In genomic region chr8:94781155-94781837, GRCm38 (mm10) we compare ENCODE assay signal across 13 mouse cellular contexts. TPM values are rescaled to one million over a fixed set of nuclear protein-coding genes. Genes with fewer than 3 reads are reported as not detected.
A peak's percentile ranks its signal among the peaks of the same experiment; 100 is the strongest.
DNase-seq lines count a peak whose midpoint lies in the region; ATAC-seq and TF ChIP-seq lines count a peak whose summit lies in the region.
"Had no signal": no experiment of that assay in that cellular context is flagged by ENCODE, and none has a peak within 500 bp of the region (broad histone marks: within the 10 kb centered on the region; RNA-seq: fewer than 3 reads in every experiment).

No protein-coding gene starts in this region.

- no peak overlapping the region for H3K9ac ChIP-seq in forebrain, postnatal 0 days
- no peak overlapping the region for H3K9ac ChIP-seq in kidney, embryonic 15.5 days
- no peak overlapping the region for H3K9ac ChIP-seq in liver, embryonic 15.5 days
- H3K9ac ChIP-seq: lung, embryonic 15.5 days had no signal

- H3K4me2 ChIP-seq in forebrain, postnatal 0 days (ENCODE audit: low read depth), result no peak overlapping the region
- H3K4me2 ChIP-seq in kidney, embryonic 15.5 days, result peak overlapping the region; percentile 35
- H3K4me2 ChIP-seq in liver, embryonic 15.5 days, result peak overlapping the region; percentile 11
- H3K4me2 ChIP-seq: lung, embryonic 15.5 days had no signal

- 61% methylated on average over 7 of the region's 7 CpGs for WGBS in forebrain, embryonic 10.5 days
- 63% methylated on average over 7 of the region's 7 CpGs for WGBS in forebrain, postnatal 0 days
- 62% methylated on average over 7 of the region's 7 CpGs for WGBS in kidney, embryonic 15.5 days
- WGBS in embryonic facial prominence, embryonic 10.5 days, result 57% methylated on average over 7 of the region's 7 CpGs
- WGBS in liver, embryonic 15.5 days (ENCODE audit: insufficient replicate concordance), result 46% methylated on average over 7 of the region's 7 CpGs

- H3K9me3 ChIP-seq in forebrain, embryonic 10.5 days, result no peaks in the 10 kb centered on the region
- H3K9me3 ChIP-seq in forebrain, postnatal 0 days (ENCODE audit: low read length), result no peaks in the 10 kb centered on the region
- H3K9me3 ChIP-seq in kidney, embryonic 15.5 days (replicated peaks), result no peaks in the 10 kb centered on the region
- no peaks in the 10 kb centered on the region for H3K9me3 ChIP-seq in embryonic facial prominence, embryonic 10.5 days
- no peaks in the 10 kb centered on the region for H3K9me3 ChIP-seq in liver, embryonic 15.5 days (replicated peaks)
- H3K9me3 ChIP-seq: lung, embryonic 15.5 days had no signal

- TF ChIP-seq CTCF in forebrain, postnatal 0 days (IDR thresholded peaks at IDR 0.05; ENCODE audit: low read depth), result no peak

- 0 out of 2 replicates have a peak overlapping the region, but pooled peaks have one; percentile 51 for H3K27ac ChIP-seq in forebrain, embryonic 10.5 days
- no peak overlapping the region for H3K27ac ChIP-seq in forebrain, postnatal 0 days (ENCODE audit: low read depth, low read length)
- peak overlapping the region; percentile 49; the same call in 1 of the 2 replicates for H3K27ac ChIP-seq in kidney, embryonic 15.5 days
- no peak overlapping the region for H3K27ac ChIP-seq in embryonic facial prominence, embryonic 10.5 days (replicated peaks)
- H3K27ac ChIP-seq in liver, embryonic 15.5 days (replicated peaks), result no peak overlapping the region
- H3K27ac ChIP-seq: lung, embryonic 15.5 days had no signal

- H3K4me3 ChIP-seq in forebrain, embryonic 10.5 days, result 0 out of 2 replicates have a peak overlapping the region, but pooled peaks have one; percentile 22
- no peak overlapping the region for H3K4me3 ChIP-seq in forebrain, postnatal 0 days (ENCODE audit: low read depth, low read length)
- no peak overlapping the region for H3K4me3 ChIP-seq in kidney, embryonic 15.5 days (replicated peaks)
- 0 out of 2 replicates have a peak overlapping the region, but pooled peaks have one; percentile 19 for H3K4me3 ChIP-seq in embryonic facial prominence, embryonic 10.5 days
- H3K4me3 ChIP-seq in liver, embryonic 15.5 days (replicated peaks), result no peak overlapping the region
- H3K4me3 ChIP-seq: lung, embryonic 15.5 days had no signal

- DNase-seq in forebrain, embryonic 10.5 days (ENCODE audit: extremely low spot score, low spot score), result no peak
- DNase-seq in forebrain, postnatal 0 days, result no peak
- no peak for DNase-seq in kidney, adult 8-10 months
- DNase-seq in embryonic facial prominence, embryonic 10.5 days (ENCODE audit: low spot score), result no peak
- no peak for DNase-seq in embryo, embryonic 9.5 days (ENCODE audit: extremely low spot score)
- DNase-seq in frontal cortex, postnatal 25 days (ENCODE audit: low spot score in 2 of 2), result no peak
- DNase-seq: cerebellum, adult 8-10 months; layer of hippocampus, postnatal 36 days had no signal

- H3K4me1 ChIP-seq in forebrain, embryonic 10.5 days, result peaks cover 39% of the 10 kb centered on the region
- no peaks in the 10 kb centered on the region for H3K4me1 ChIP-seq in forebrain, postnatal 0 days (ENCODE audit: insufficient read depth)
- peaks cover 31% of the 10 kb centered on the region for H3K4me1 ChIP-seq in kidney, embryonic 15.5 days
- peaks cover 44% of the 10 kb centered on the region for H3K4me1 ChIP-seq in embryonic facial prominence, embryonic 10.5 days
- peaks cover 53% of the 10 kb centered on the region for H3K4me1 ChIP-seq in liver, embryonic 15.5 days (replicated peaks)

- H3K36me3 ChIP-seq in forebrain, embryonic 10.5 days (replicated peaks), result peaks cover 11% of the 10 kb centered on the region; the same call in 1 of the 2 replicates
- peaks cover 5% of the 10 kb centered on the region; the same call in 1 of the 2 replicates for H3K36me3 ChIP-seq in forebrain, postnatal 0 days (ENCODE audit: insufficient read depth)
- H3K36me3 ChIP-seq in kidney, embryonic 15.5 days, result no peaks in the 10 kb centered on the region
- no peaks in the 10 kb centered on the region for H3K36me3 ChIP-seq in embryonic facial prominence, embryonic 10.5 days (replicated peaks)
- H3K36me3 ChIP-seq in liver, embryonic 15.5 days (replicated peaks), result no peaks in the 10 kb centered on the region
- H3K36me3 ChIP-seq: lung, embryonic 15.5 days had no signal

- H3K27me3 ChIP-seq in forebrain, embryonic 10.5 days (ENCODE audit: poor library complexity, severe bottlenecking), result no peaks in the 10 kb centered on the region; the same call in 1 of the 2 replicates
- H3K27me3 ChIP-seq in forebrain, postnatal 0 days (ENCODE audit: insufficient read depth, low read length), result no peaks in the 10 kb centered on the region
- no peaks in the 10 kb centered on the region for H3K27me3 ChIP-seq in kidney, embryonic 15.5 days
- H3K27me3 ChIP-seq in embryonic facial prominence, embryonic 10.5 days (replicated peaks; ENCODE audit: low read depth, poor library complexity, severe bottlenecking), result 0 out of 2 replicates have a peak, but pooled peaks cover 5% of the 10 kb centered on the region
- peaks cover 52% of the 10 kb centered on the region for H3K27me3 ChIP-seq in liver, embryonic 15.5 days
- H3K27me3 ChIP-seq: lung, embryonic 15.5 days had no signal

- no peak for ATAC-seq in forebrain, postnatal 0 days
- peak; percentile 7; the same call in 1 of the 2 replicates for ATAC-seq in kidney, embryonic 15.5 days (replicated peaks; ENCODE audit: low FRiP score)
- ATAC-seq in liver, embryonic 15.5 days (ENCODE audit: insufficient read depth), result 0 out of 2 replicates have a peak, but pooled peaks have one; percentile 33

RNA-seq across cellular contexts. Expression of gene Cx3cl1, which starts 9.5 kb away (rescaled TPM):
- 8.9 and 11.1 TPM in 2 replicates for polyA plus RNA-seq in forebrain, embryonic 10.5 days (2016; fragmentation: Nextera tagmentation; extraction: Ambion mirVana)
- total RNA-seq in forebrain, postnatal 0 days (2014; rRNA removed), result 61.5 and 68.7 TPM in 2 replicates
- polyA plus RNA-seq in forebrain, postnatal 0 days (2015; fragmentation: Nextera tagmentation; extraction: Ambion mirVana), result 61.8 and 80.0 TPM in 2 replicates
- 9.6 and 9.8 TPM in 2 replicates for polyA plus RNA-seq in kidney, embryonic 15.5 days (2015; fragmentation: Nextera tagmentation; extraction: Ambion mirVana)
- 4.5 and 5.5 TPM in 2 replicates for polyA plus RNA-seq in embryonic facial prominence, embryonic 10.5 days (2016; fragmentation: Nextera tagmentation; extraction: Ambion mirVana)
- 0.33 and 0.54 TPM in 2 replicates for polyA plus RNA-seq in liver, embryonic 15.5 days (2015; fragmentation: Nextera tagmentation; extraction: Ambion mirVana)

RNA-seq across cellular contexts. Expression of gene Ccl17, which starts 29.0 kb away (rescaled TPM):
- polyA plus RNA-seq in forebrain, embryonic 10.5 days (2016; fragmentation: Nextera tagmentation; extraction: Ambion mirVana), result not detected in 2 replicates
- total RNA-seq in forebrain, postnatal 0 days (2014; rRNA removed), result not detected in 2 replicates
- 4.7 and 5.0 TPM in 2 replicates for polyA plus RNA-seq in forebrain, postnatal 0 days (2015; fragmentation: Nextera tagmentation; extraction: Ambion mirVana)
- not detected in 2 replicates for polyA plus RNA-seq in kidney, embryonic 15.5 days (2015; fragmentation: Nextera tagmentation; extraction: Ambion mirVana)
- not detected in 2 replicates for polyA plus RNA-seq in embryonic facial prominence, embryonic 10.5 days (2016; fragmentation: Nextera tagmentation; extraction: Ambion mirVana)
- polyA plus RNA-seq in liver, embryonic 15.5 days (2015; fragmentation: Nextera tagmentation; extraction: Ambion mirVana), result not detected in 2 replicates
- total RNA-seq: gastrocnemius, adult 18-20 months had no signal

RNA-seq across cellular contexts. Expression of gene Ccl22, which starts 35.9 kb away (rescaled TPM):
- not detected in 2 replicates for polyA plus RNA-seq in forebrain, embryonic 10.5 days (2016; fragmentation: Nextera tagmentation; extraction: Ambion mirVana)
- total RNA-seq in forebrain, postnatal 0 days (2014; rRNA removed), result not detected in 2 replicates
- polyA plus RNA-seq in forebrain, postnatal 0 days (2015; fragmentation: Nextera tagmentation; extraction: Ambion mirVana), result 0.15 TPM in 1 of 2 replicates, not detected in the other
- polyA plus RNA-seq in kidney, embryonic 15.5 days (2015; fragmentation: Nextera tagmentation; extraction: Ambion mirVana), result not detected in 2 replicates
- not detected in 2 replicates for polyA plus RNA-seq in embryonic facial prominence, embryonic 10.5 days (2016; fragmentation: Nextera tagmentation; extraction: Ambion mirVana)
- polyA plus RNA-seq in liver, embryonic 15.5 days (2015; fragmentation: Nextera tagmentation; extraction: Ambion mirVana), result 0.32 and 0.37 TPM in 2 replicates
- total RNA-seq: adrenal gland, postnatal 36 days; gastrocnemius, adult 18-20 months; layer of hippocampus, postnatal 36 days had no signal

RNA-seq across cellular contexts. Expression of gene Coq9, which starts 56.8 kb away (rescaled TPM):
- polyA plus RNA-seq in forebrain, embryonic 10.5 days (2016; fragmentation: Nextera tagmentation; extraction: Ambion mirVana), result 51.1 and 56.6 TPM in 2 replicates
- 87.3 and 89.6 TPM in 2 replicates for total RNA-seq in forebrain, postnatal 0 days (2014; rRNA removed)
- polyA plus RNA-seq in forebrain, postnatal 0 days (2015; fragmentation: Nextera tagmentation; extraction: Ambion mirVana), result 45.4 and 52.6 TPM in 2 replicates
- 81.0 and 83.6 TPM in 2 replicates for polyA plus RNA-seq in kidney, embryonic 15.5 days (2015; fragmentation: Nextera tagmentation; extraction: Ambion mirVana)
- 48.1 and 49.6 TPM in 2 replicates for polyA plus RNA-seq in embryonic facial prominence, embryonic 10.5 days (2016; fragmentation: Nextera tagmentation; extraction: Ambion mirVana)
- 50.8 and 55.0 TPM in 2 replicates for polyA plus RNA-seq in liver, embryonic 15.5 days (2015; fragmentation: Nextera tagmentation; extraction: Ambion mirVana)

RNA-seq across cellular contexts. Expression of gene Ciapin1, which starts 56.9 kb away (rescaled TPM):
- 178 and 180 TPM in 2 replicates for polyA plus RNA-seq in forebrain, embryonic 10.5 days (2016; fragmentation: Nextera tagmentation; extraction: Ambion mirVana)
- 50.1 and 51.1 TPM in 2 replicates for total RNA-seq in forebrain, postnatal 0 days (2014; rRNA removed)
- polyA plus RNA-seq in forebrain, postnatal 0 days (2015; fragmentation: Nextera tagmentation; extraction: Ambion mirVana), result 108 and 120 TPM in 2 replicates
- polyA plus RNA-seq in kidney, embryonic 15.5 days (2015; fragmentation: Nextera tagmentation; extraction: Ambion mirVana), result 115 and 126 TPM in 2 replicates
- polyA plus RNA-seq in embryonic facial prominence, embryonic 10.5 days (2016; fragmentation: Nextera tagmentation; extraction: Ambion mirVana), result 193 and 200 TPM in 2 replicates
- 46.6 and 48.2 TPM in 2 replicates for polyA plus RNA-seq in liver, embryonic 15.5 days (2015; fragmentation: Nextera tagmentation; extraction: Ambion mirVana)

Comparison
In these comparisons a context has a peak if more than half of its experiments do, and no peak if none do; other contexts are left out.
1. H3K27ac ChIP-seq: peak in forebrain, embryonic 10.5 days (single experiment) and kidney, embryonic 15.5 days (single experiment); none in forebrain, postnatal 0 days (single experiment), embryonic facial prominence, embryonic 10.5 days (single experiment) and liver, embryonic 15.5 days (single experiment).
2. H3K4me3 ChIP-seq: peak in forebrain, embryonic 10.5 days (single experiment) and embryonic facial prominence, embryonic 10.5 days (single experiment); none in forebrain, postnatal 0 days (single experiment), kidney, embryonic 15.5 days (single experiment) and liver, embryonic 15.5 days (single experiment).